Mouse (Mus musculus): ENCODE results near the gene Klhdc4.

Gene Klhdc4

GRCm38 (mm10) chr8:121809524-121810155 lies 19.7 kb downstream of the Klhdc4 start:
- DNase-seq (ENCODE audit: low spot score): no peak

DNA sequence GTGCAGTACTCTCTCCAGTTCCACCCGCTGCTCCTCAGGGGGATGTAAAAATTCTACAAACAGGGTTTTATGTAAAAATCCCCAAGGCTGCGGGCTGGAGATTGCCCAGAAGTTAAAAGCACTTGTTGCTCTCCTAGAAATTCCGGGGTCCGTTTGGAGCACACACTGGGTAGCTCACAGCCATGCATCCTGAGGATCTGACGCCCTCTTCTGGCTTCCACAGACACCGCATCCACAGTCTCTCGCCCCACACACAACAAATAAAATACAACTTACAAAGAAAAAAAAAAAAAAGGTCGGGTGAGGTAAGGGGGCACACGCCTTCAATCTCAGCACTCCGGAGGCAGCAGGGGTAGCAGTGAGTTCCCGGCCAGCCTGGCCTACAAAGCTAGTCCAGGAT lies 21.3 kb downstream of the Klhdc4 start:
- DNase-seq (ENCODE audit: low spot score): no peak

DNA sequence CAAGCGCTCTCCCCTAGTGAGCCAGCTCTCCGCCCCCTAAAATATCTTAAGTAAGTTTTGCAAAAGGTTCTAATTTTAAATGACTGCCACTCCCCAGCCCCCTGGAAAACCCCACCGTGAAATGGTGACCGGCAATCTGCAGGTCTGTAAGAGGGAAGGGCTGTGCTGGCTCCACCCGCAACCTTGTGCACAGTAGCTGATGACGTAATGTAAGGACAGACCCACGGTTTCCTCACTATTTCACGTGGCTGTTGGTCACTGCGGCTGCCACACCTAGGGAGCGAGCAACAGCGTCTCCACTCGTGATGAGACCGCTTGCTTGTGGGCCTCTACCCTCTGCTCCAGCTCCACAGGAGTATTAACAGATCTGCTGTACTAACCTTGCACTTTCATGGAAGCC lies 23.2 kb downstream of the Klhdc4 start:
- DNase-seq (ENCODE audit: low spot score): no peak

GRCm38 (mm10) chr8:121804829-121805228 lies 24.5 kb downstream of the Klhdc4 start:
- DNase-seq (ENCODE audit: low spot score): no peak

GRCm38 (mm10) chr8:121798401-121798800 lies 31.0 kb downstream of the Klhdc4 start:
- DNase-seq (ENCODE audit: low spot score): no peak

DNA sequence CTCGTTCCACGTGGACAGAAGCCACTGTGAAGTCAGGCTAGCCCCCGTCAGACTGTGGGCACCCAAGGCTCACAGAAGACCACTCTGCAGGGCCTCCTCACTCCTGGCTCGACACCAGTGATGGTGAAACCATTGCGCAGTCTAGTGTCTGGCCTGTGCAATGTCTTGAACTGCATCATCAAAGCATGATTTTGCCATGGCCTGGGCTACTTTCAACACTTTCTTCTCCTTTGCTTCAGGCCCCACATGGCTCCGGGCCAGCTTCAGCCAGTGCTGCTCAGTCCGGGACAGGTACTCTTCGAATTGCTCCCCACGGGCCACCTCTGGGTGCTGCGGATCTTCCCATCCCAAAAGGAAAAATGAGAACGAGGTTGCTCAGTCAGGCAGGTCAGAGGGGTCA lies 33.0 kb downstream of the Klhdc4 start:
- DNase-seq (ENCODE audit: low spot score): no peak

- DNase-seq (ENCODE audit: low spot score): no peak
Observed at GRCm38 (mm10) chr8:121795461-121795860, 33.9 kb downstream of the Klhdc4 start.

GRCm38 (mm10) chr8:121794151-121794550 lies 35.2 kb downstream of the Klhdc4 start:
- no peak for DNase-seq (ENCODE audit: low spot score)

DNA sequence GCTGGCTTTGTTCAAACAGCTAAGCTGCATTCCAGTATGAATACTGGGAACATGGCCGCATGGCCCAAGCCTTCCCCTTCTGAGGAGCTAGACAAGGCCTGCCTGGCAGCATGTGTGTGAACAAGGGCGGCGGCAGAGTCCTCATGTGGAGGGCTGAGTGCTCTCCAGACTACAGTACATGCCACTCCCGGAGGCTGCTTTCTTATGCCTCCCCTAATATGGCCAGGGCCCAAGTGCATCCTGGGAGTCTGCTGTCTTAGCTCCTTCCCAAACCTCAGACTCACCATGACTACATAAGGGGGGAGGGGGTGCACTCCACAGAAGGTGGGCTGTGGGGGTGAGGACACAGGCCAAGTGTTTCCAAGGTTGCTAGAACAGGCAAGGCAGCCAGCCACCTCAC lies 36.7 kb downstream of the Klhdc4 start:
- DNase-seq (ENCODE audit: low spot score): no peak

DNA sequence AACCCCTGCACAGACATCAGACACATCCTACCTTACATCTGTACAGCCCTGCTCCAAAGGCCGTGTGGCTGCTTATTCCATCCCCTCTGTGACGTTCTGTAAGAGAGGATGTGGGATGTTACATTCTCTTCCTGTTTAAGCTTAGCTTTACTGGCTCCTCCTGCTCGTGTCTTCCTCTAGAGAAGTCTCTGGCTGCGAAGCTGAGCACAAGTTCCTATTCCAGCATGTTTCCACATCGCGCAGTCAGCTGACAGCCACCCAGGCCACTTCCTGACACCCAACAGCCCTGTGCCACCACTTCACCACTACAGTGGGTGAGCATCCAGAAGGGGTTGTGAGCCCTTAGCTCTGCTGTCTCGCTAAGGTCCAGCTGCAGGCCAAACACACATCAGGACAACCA lies 37.2 kb downstream of the Klhdc4 start:
- DNase-seq (ENCODE audit: low spot score): no peak

GRCm38 (mm10) chr8:121788786-121789185 lies 40.6 kb downstream of the Klhdc4 start:
- no peak for DNase-seq (ENCODE audit: low spot score)

DNA sequence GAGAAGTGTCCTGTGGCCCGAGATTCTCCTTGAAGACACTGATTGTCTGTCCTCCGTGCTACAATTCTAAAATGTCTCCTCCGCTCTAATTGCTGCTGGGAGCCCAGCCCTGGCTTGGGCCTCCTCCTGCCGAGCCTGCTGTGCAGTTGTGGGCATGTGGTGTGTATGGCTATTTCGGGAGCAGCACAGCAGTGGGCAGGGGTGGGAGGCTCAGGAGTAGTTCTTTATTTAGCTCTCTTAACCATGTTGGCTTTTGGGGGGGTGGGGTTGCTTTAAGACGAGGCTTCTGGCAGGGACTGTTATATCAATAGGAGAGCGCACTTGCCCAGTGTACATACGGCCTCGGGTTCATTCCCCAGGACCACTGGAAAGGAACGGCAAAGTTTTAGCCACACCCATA lies 42.8 kb downstream of the Klhdc4 start:
- DNase-seq (ENCODE audit: low spot score): no peak

DNA sequence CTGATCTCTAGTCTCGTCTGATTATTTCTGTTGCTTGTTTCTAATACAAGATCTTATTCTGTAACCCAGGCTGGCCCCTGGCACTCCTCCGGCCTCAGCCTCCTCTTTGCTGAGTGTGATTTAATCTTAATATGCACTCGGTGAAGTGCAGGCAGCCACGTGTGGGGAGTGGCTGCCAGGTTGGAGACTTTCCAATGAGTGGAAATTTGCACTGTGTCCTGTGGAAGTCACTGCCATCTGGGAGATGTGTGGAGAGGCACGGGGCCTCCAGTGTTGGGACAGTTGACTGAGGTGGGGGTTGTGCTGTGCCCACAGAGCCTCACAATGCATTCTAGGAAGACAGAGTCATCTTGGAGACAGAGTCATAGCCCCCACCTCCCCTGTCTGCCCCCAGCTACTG lies 46.9 kb downstream of the Klhdc4 start:
- DNase-seq (ENCODE audit: low spot score): no peak

- DNase-seq (ENCODE audit: low spot score): no peak
Observed at GRCm38 (mm10) chr8:121773876-121774275, 55.5 kb downstream of the Klhdc4 start.

DNA sequence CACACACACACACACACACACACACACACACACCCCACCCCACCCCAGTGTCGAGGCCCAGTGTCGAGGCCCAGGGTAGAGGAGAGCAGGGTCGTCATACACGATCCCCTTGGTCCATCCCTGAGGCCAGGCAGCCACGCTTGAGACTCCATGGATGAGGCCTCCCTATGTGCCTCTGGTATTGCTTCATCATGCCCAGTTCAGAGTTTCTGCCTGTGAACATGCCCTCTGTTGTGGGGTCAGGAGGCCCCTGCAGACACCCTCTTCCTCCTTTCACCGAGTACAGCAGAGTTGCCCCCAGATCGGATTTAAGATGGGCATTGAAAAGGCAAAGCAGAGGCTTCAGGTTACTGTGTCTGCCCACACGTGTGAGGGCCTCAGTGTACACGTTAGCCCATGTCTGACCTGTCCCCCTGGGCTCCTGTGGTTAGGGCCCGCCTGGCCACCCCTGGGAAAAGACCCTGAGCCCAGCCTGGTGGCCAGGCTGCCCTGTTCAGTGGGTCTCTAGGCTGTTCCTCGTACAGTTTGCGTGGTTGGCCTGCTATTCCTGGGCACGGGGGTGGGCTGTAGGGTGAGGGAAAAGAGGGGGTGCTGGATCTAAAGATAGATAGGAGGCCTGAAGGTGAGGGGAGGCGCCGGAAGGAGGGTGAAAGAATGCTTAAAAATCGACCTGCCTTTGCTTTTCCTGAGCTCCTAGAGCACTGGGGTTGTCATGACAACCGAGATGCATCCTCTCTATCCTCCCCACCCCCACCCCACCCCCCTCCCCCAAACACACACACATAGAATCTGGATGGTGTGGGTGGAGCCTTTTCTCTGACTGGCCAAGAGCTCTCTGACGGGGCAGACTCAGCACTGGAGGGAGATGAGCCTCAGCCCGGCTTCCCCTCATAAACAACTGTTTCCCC lies 58.3 kb downstream of the Klhdc4 start:
- DNase-seq (ENCODE audit: low spot score): no peak

GRCm38 (mm10) chr8:121769621-121770020 lies 59.7 kb downstream of the Klhdc4 start:
- no peak for DNase-seq (ENCODE audit: low spot score)

GRCm38 (mm10) chr8:121769095-121769494 lies 60.3 kb downstream of the Klhdc4 start:
- DNase-seq (ENCODE audit: low spot score): no peak

- DNase-seq (ENCODE audit: low spot score): no peak
Observed at GRCm38 (mm10) chr8:121765594-121766138, 63.7 kb downstream of the Klhdc4 start.

DNA sequence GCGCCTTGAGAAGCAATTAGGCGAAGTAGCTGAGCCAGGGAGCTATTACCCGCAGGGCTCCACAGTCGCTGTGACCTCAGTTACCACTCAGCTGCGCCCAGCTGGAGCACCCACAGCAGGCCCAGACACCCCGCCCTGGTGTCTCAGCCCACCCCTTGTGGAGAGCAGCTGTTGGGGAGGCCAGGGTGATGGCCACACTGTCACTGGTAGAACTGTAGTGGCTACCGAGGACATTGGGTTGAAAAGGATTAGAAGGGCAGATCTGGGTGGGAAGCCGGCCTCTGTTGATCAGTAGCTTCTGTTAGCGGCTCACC lies 65.7 kb downstream of the Klhdc4 start:
- no peak for DNase-seq (ENCODE audit: low spot score)

GRCm38 (mm10) chr8:121762999-121763699 lies 66.2 kb downstream of the Klhdc4 start:
- no peak for DNase-seq (ENCODE audit: low spot score)

GRCm38 (mm10) chr8:121761480-121761879 lies 67.9 kb downstream of the Klhdc4 start:
- no peak for DNase-seq (ENCODE audit: low spot score)

DNA sequence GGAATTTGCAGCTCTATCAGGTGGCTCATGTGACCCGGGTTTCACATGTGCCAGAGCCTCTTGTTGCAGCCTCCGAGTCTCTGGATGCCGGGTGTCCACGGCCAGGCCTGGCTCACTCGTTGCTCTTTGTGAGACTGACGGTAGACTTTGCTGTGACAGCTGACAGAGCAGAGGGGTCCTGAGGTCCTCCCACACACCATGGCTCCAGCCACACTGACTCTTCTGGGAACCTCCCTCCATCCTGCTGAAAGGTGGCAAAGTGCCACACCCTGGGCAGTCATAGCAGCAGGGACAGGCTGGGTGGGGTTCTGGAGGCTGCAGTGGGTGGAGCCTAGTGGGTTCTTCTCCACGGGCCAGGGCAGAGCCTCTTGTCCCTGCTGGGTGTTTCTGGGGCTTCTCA lies 68.9 kb downstream of the Klhdc4 start:
- DNase-seq (ENCODE audit: low spot score): no peak

DNA sequence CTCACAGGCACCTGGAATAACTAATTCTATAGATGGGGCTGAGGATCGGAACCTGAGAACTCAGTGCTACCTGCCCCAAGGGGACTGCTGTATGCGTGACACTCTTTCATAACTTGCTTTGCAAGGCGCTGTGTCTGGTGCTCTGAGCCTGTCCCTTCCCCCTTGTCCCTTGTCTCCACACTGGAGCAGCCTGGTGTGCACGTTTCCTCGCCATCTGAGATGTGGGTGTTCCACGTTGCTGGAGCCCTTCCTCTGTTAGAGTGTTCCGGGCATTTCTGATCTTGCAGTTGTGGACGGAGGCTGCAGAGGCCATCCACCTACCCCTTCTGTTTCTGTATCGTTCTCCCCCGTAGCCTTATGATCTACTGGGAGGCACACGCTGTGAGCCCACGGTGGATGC lies 70.9 kb downstream of the Klhdc4 start:
- DNase-seq (ENCODE audit: low spot score): no peak

Measured in ovary, adult 18-20 months (tissue).